Mouse (Mus musculus): ENCODE results near the gene Rad54l. TPM values are rescaled to one million over a fixed set of nuclear protein-coding genes. Genes with fewer than 3 reads are reported as not detected.

The Rad54l gene
- 1 to 10 TPM; 6.1 to 8.3 TPM for polyA plus RNA-seq (2017; shearing (Covaris generic))

GRCm38 (mm10) chr4:116123602-116124519, at the start of gene Rad54l, which contains the start of gene Pomgnt1:
Gene Rad54l (minus strand): TSS chr4:116123690.
Gene Pomgnt1 (plus strand): TSS chr4:116123840.

DNA sequence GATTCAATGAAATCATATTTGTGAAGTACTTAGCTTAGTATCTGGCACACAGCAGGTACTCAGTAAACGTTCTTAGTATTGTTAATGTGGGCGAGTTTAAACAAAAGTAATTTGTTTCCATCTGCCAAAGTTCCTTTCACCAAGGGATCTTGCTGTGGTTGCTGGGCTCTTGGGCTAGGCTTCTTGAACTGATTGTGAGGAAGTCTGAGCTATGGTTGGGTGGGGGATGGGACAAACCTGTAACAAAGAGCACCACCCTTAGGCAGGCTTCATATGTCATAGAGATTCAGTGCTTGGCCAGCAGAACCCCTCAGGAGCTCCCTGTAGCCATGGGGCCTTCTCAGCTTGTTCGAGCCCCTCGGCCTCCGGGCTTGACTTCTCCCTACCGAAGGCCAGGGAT, 49.6 kb upstream of the Rad54l start, which contains the start of the genes 1700042G07Rik and Gm49337:
Gene 1700042G07Rik (plus strand): TSS at position 301 of the 400 bp plus-strand sequence.
Gene Gm49337 (plus strand): TSS at position 313 of the 400 bp plus-strand sequence.

DNA sequence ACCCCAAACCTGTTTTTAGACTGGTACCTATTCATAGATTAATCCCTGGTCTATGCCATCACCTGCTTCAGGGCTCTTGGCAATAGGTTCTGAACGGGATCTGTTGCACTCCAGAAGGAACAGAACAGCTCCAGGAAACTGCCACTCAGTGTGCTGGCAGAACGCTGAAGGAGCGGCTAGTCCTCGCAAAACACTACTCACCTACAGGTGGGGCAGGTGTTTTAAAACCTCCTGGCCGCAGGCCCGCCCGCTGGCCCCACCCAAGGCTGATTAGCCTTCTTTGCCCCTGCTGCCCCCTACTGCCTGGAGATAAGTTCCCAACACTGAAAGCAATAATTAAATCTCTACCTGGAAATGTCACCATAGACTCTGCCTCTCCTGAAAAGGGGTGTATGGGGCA, 43.9 kb upstream of the Rad54l start, which contains the start of gene Tspan1:
Gene Tspan1 (minus strand): TSS at position 198 of the 400 bp plus-strand sequence.

GRCm38 (mm10) chr4:116151238-116151637, 27.7 kb upstream of the Rad54l start, which contains the start of gene Lurap1:
Gene Lurap1 (minus strand): TSS chr4:116151338.

DNA sequence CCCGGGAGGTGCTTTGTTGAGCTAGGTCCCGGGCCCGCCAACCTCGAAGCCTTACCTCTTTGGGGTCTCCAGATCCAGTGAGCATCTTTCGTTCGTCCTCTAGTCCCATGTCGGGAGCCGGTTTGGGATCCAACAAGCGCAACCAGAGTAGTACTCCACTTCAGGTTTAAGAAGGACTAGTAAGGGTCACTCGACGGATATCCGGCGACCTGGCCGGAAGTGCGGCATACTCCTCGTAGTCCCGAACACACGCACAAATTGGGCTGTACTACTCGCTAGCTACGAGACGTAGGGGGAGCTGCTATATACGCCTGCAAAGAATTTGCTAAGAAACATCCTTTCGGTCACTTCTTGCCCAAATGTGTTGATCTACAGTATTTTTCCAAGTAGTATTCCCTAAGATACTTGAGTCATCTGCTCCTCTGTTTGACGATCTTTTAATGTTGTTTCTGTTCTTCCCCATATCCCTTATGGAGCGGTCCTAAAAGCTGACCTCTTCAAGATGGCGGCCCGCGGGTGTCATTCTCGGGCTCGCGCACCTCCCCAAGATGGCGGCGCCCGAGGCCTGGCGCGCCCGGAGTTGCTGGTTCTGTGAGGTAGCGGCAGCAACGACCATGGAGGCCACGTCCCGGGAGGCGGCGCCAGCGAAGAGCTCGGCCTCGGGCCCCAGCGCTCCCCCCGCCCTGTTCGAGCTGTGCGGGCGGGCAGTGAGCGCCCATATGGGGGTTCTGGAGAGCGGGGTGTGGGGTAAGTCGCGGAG, 48.4 kb downstream of the Rad54l start, which contains the start of the genes Uqcrh and Lrrc41:
Gene Uqcrh (minus strand): TSS at position 211 of the 760 bp plus-strand sequence.
Gene Lrrc41 (plus strand): TSS at position 409 of the 760 bp plus-strand sequence.

DNA sequence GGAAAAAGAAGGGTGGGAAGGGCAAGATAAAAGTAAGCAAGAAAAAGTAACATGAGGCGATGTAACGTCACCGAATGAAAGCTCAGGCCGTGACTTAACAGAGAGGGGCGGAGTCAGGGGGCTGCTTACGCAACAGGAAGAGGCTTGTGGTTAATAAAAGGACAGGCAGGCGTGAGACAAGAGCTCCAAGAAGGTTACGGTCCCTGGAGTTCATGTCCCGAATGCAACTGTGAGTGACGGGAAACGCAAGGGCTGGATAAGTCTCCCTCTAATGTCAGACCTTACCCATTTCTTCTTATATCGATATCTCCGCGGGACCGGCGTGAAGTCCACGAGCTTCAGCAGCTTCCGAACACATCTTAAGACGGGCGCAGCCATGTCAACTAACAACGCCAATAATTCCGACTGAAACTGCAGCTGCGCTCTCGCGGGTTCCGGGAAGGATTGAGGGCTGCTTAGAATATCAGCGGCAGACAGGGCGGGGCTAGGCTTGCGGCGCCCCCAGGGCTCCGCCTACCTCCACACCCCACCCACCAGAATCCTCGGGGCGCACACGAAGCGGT, 70.0 kb downstream of the Rad54l start, which contains the start of gene Nsun4:
Gene Nsun4 (minus strand): TSS at position 478 of the 563 bp plus-strand sequence.

Other genes with a start within 250 kb of the Rad54l start
- gene Kncn, start 239.3 kb downstream of the Rad54l start, polyA plus RNA-seq (2017; shearing (Covaris generic)): under 1 TPM in 1 of 2 experiments, not detected in 1; 0.61 TPM
- gene 6430628N08Rik, start 233.0 kb downstream of the Rad54l start, polyA plus RNA-seq (2017; shearing (Covaris generic)): under 1 TPM in 1 of 2 experiments, not detected in 1; 0.21 TPM
- under 1 TPM; 0.02 to 0.05 TPM for gene Dmbx1, start 183.8 kb downstream of the Rad54l start, polyA plus RNA-seq (2017; shearing (Covaris generic))
- gene Faah, start 105.8 kb downstream of the Rad54l start, polyA plus RNA-seq (2017; shearing (Covaris generic)): 100 to 1,000 TPM; 122 to 138 TPM
- gene Nsun4, start 69.8 kb downstream of the Rad54l start, polyA plus RNA-seq (2017; shearing (Covaris generic)): 10 to 100 TPM; 23.7 to 24.6 TPM
- gene Uqcrh, start 48.6 kb downstream of the Rad54l start, polyA plus RNA-seq (2017; shearing (Covaris generic)): 100 to 1,000 TPM; 487 to 596 TPM
- 10 to 100 TPM; 43.3 to 46.4 TPM for gene Lrrc41, start 48.4 kb downstream of the Rad54l start, polyA plus RNA-seq (2017; shearing (Covaris generic))
- gene Pomgnt1, start 150 bp upstream of the Rad54l start, polyA plus RNA-seq (2017; shearing (Covaris generic)): 10 to 100 TPM; 32.4 to 41.0 TPM
- under 1 TPM; 0.18 to 0.75 TPM for gene Lurap1, start 27.6 kb upstream of the Rad54l start, polyA plus RNA-seq (2017; shearing (Covaris generic))
- gene Tspan1, start 43.9 kb upstream of the Rad54l start, polyA plus RNA-seq (2017; shearing (Covaris generic)): not detected
- gene 1700042G07Rik, start 49.7 kb upstream of the Rad54l start, polyA plus RNA-seq (2017; shearing (Covaris generic)): not detected
- gene Gm49337, start 49.7 kb upstream of the Rad54l start, polyA plus RNA-seq (2017; shearing (Covaris generic)): not detected
- 1 to 10 TPM; 2.2 to 2.3 TPM for gene Pik3r3, start 97.9 kb upstream of the Rad54l start, polyA plus RNA-seq (2017; shearing (Covaris generic))

Data from activated CD4-positive, CD25-positive, alpha-beta regulatory T cell (primary cell).